ENCODE assay signal across 24 mouse cellular contexts in genomic region chr9:30129151-30129550, GRCm38 (mm10).
A peak's percentile ranks its signal among the peaks of the same experiment; 100 is the strongest.
DNase-seq lines count a peak whose midpoint lies in the region; ATAC-seq lines count a peak whose summit lies in the region.
"Had no signal": no experiment of that assay in that cellular context is flagged by ENCODE, and none has a peak within 500 bp of the region (broad histone marks: within the 10 kb centered on the region; RNA-seq: fewer than 3 reads in every experiment).

No protein-coding gene starts in this region.

- H3K4me3 ChIP-seq in forebrain, embryonic 13.5 days, result no peak overlapping the region
- no peak overlapping the region for H3K4me3 ChIP-seq in forebrain, embryonic 10.5 days
- no peak overlapping the region for H3K4me3 ChIP-seq in heart, embryonic 16.5 days (ENCODE audit: low read length)
- no peak overlapping the region for H3K4me3 ChIP-seq in heart, embryonic 12.5 days
- no peak overlapping the region for H3K4me3 ChIP-seq in forebrain, embryonic 16.5 days (replicated peaks; ENCODE audit: low read length)
- H3K4me3 ChIP-seq: erythroblast, embryonic 14.5 days; heart, embryonic 10.5 days; kidney, embryonic 15.5 days; limb, embryonic 12.5 days; liver, embryonic 15.5 days had no signal

- no peak for DNase-seq in forebrain, embryonic 10.5 days (ENCODE audit: extremely low spot score, low spot score)
- peak; percentile 18 to 72 for DNase-seq in layer of hippocampus, postnatal 14 days (ENCODE audit: low spot score in 2 of 2)
- no peak for DNase-seq in layer of hippocampus, postnatal 36 days
- no peak for DNase-seq in kidney, postnatal 25 days
- DNase-seq: adrenal gland, postnatal 25 days; cerebellum, adult 8-10 months; gastrocnemius, postnatal 25 days; kidney, adult 18-20 months; kidney, postnatal 36 days; lung, embryonic 14.5 days; lung, postnatal 14 days; midbrain, embryonic 14.5 days; thymus, adult 2 months; thymus, postnatal 4 days had no signal

- no peak overlapping the region for H3K27ac ChIP-seq in forebrain, embryonic 13.5 days
- H3K27ac ChIP-seq in forebrain, embryonic 10.5 days, result no peak overlapping the region
- no peak overlapping the region for H3K27ac ChIP-seq in heart, embryonic 16.5 days (ENCODE audit: low read length)
- no peak overlapping the region for H3K27ac ChIP-seq in heart, embryonic 12.5 days (ENCODE audit: poor library complexity, severe bottlenecking)
- no peak overlapping the region for H3K27ac ChIP-seq in forebrain, embryonic 16.5 days (ENCODE audit: low read length)
- H3K27ac ChIP-seq: heart, embryonic 10.5 days; kidney, embryonic 15.5 days; limb, embryonic 12.5 days; liver, embryonic 15.5 days had no signal

- H3K9me3 ChIP-seq in forebrain, embryonic 13.5 days (replicated peaks), result no peaks in the 10 kb centered on the region
- H3K9me3 ChIP-seq in forebrain, embryonic 10.5 days, result no peaks in the 10 kb centered on the region
- no peaks in the 10 kb centered on the region for H3K9me3 ChIP-seq in heart, embryonic 16.5 days (replicated peaks; ENCODE audit: control insufficient read depth, low read length)
- no peaks in the 10 kb centered on the region for H3K9me3 ChIP-seq in heart, embryonic 12.5 days (replicated peaks)
- no peaks in the 10 kb centered on the region for H3K9me3 ChIP-seq in forebrain, embryonic 16.5 days (ENCODE audit: control insufficient read depth, low read length)
- H3K9me3 ChIP-seq: heart, embryonic 10.5 days; kidney, embryonic 15.5 days; limb, embryonic 12.5 days; liver, embryonic 15.5 days had no signal

- 66% methylated on average over 6 of the region's 6 CpGs for WGBS in forebrain, embryonic 13.5 days
- 80% methylated on average over 6 of the region's 6 CpGs for WGBS in forebrain, embryonic 10.5 days
- 47% methylated on average over 6 of the region's 6 CpGs for WGBS in heart, embryonic 16.5 days
- 69% methylated on average over 6 of the region's 6 CpGs for WGBS in heart, embryonic 12.5 days
- WGBS in forebrain, embryonic 16.5 days, result 36% methylated on average over 6 of the region's 6 CpGs

- no peak overlapping the region for H3K9ac ChIP-seq in forebrain, embryonic 13.5 days
- H3K9ac ChIP-seq in heart, embryonic 16.5 days (ENCODE audit: low read length), result no peak overlapping the region
- H3K9ac ChIP-seq in heart, embryonic 12.5 days, result no peak overlapping the region
- H3K9ac ChIP-seq in forebrain, embryonic 16.5 days (replicated peaks; ENCODE audit: low read depth, low read length), result no peak overlapping the region
- H3K9ac ChIP-seq: kidney, embryonic 15.5 days; limb, embryonic 12.5 days; liver, embryonic 15.5 days; lung, embryonic 14.5 days had no signal

- peak; percentile 75 for ATAC-seq in forebrain, embryonic 13.5 days
- ATAC-seq in heart, embryonic 16.5 days (replicated peaks; ENCODE audit: extremely low read depth, insufficient read depth, low FRiP score), result 0 out of 2 replicates have a peak, but pooled peaks have one; percentile 41
- no peak for ATAC-seq in heart, embryonic 12.5 days (ENCODE audit: insufficient number of reproducible peaks, low FRiP score)
- peak; percentile 86 for ATAC-seq in forebrain, embryonic 16.5 days
- ATAC-seq: hindbrain, embryonic 16.5 days had no signal

- H3K27me3 ChIP-seq in forebrain, embryonic 13.5 days, result no peaks in the 10 kb centered on the region
- H3K27me3 ChIP-seq in forebrain, embryonic 10.5 days (ENCODE audit: poor library complexity, severe bottlenecking), result no peaks in the 10 kb centered on the region
- H3K27me3 ChIP-seq in heart, embryonic 16.5 days (ENCODE audit: control insufficient read depth, insufficient read depth, low read length), result no peaks in the 10 kb centered on the region
- H3K27me3 ChIP-seq in heart, embryonic 12.5 days (replicated peaks), result no peaks in the 10 kb centered on the region
- no peaks in the 10 kb centered on the region for H3K27me3 ChIP-seq in forebrain, embryonic 16.5 days (replicated peaks; ENCODE audit: control insufficient read depth, insufficient read depth, low read length)
- H3K27me3 ChIP-seq: kidney, embryonic 15.5 days; limb, embryonic 12.5 days; liver, embryonic 15.5 days had no signal

- no peak overlapping the region for H3K4me2 ChIP-seq in forebrain, embryonic 13.5 days
- H3K4me2 ChIP-seq in heart, embryonic 16.5 days (ENCODE audit: low read depth, low read length), result peak overlapping the region; percentile 32; the same call in 1 of the 2 replicates
- H3K4me2 ChIP-seq in heart, embryonic 12.5 days, result no peak overlapping the region
- no peak overlapping the region for H3K4me2 ChIP-seq in forebrain, embryonic 16.5 days (ENCODE audit: low read length)
- H3K4me2 ChIP-seq: kidney, embryonic 15.5 days; limb, embryonic 12.5 days; liver, embryonic 15.5 days; lung, embryonic 14.5 days had no signal

- no peaks in the 10 kb centered on the region for H3K36me3 ChIP-seq in forebrain, embryonic 13.5 days (ENCODE audit: poor library complexity, severe bottlenecking)
- no peaks in the 10 kb centered on the region for H3K36me3 ChIP-seq in forebrain, embryonic 10.5 days (replicated peaks)
- no peaks in the 10 kb centered on the region for H3K36me3 ChIP-seq in heart, embryonic 16.5 days (ENCODE audit: control insufficient read depth, insufficient read depth)
- no peaks in the 10 kb centered on the region for H3K36me3 ChIP-seq in heart, embryonic 12.5 days
- H3K36me3 ChIP-seq in forebrain, embryonic 16.5 days (ENCODE audit: control insufficient read depth, insufficient read depth), result no peaks in the 10 kb centered on the region
- H3K36me3 ChIP-seq: heart, embryonic 10.5 days; kidney, embryonic 15.5 days; limb, embryonic 12.5 days; liver, embryonic 15.5 days had no signal

- peaks cover 1% of the 10 kb centered on the region for H3K4me1 ChIP-seq in forebrain, embryonic 13.5 days
- no peaks in the 10 kb centered on the region for H3K4me1 ChIP-seq in forebrain, embryonic 10.5 days
- H3K4me1 ChIP-seq in heart, embryonic 16.5 days (ENCODE audit: control insufficient read depth, insufficient read depth, low read length), result 0 out of 2 replicates have a peak, but pooled peaks cover 2% of the 10 kb centered on the region
- H3K4me1 ChIP-seq in heart, embryonic 12.5 days (replicated peaks), result no peaks in the 10 kb centered on the region
- H3K4me1 ChIP-seq in forebrain, embryonic 16.5 days (replicated peaks; ENCODE audit: control insufficient read depth, insufficient read depth, low read length), result peaks cover 7% of the 10 kb centered on the region; the same call in 1 of the 2 replicates
- H3K4me1 ChIP-seq: heart, embryonic 10.5 days; limb, embryonic 12.5 days; liver, embryonic 15.5 days had no signal

Comparison
In these comparisons a context has a peak if more than half of its experiments do, and no peak if none do; other contexts are left out.
1. DNase-seq: peak in layer of hippocampus, postnatal 14 days (2 of 2); none in forebrain, embryonic 10.5 days (single experiment), layer of hippocampus, postnatal 36 days (0 of 2) and kidney, postnatal 25 days (0 of 2).